Mouse (Mus musculus): Measurements from ENCODE around the gene Tmem132b. TPM values are rescaled to one million over a fixed set of nuclear protein-coding genes. Genes with fewer than 3 reads are reported as not detected.
A peak's percentile ranks its signal among the peaks of the same experiment; 100 is the strongest.

Tmem132b gene
- polyA plus RNA-seq, 1 experiment from 2014 or later: 2.7 TPM

DNA sequence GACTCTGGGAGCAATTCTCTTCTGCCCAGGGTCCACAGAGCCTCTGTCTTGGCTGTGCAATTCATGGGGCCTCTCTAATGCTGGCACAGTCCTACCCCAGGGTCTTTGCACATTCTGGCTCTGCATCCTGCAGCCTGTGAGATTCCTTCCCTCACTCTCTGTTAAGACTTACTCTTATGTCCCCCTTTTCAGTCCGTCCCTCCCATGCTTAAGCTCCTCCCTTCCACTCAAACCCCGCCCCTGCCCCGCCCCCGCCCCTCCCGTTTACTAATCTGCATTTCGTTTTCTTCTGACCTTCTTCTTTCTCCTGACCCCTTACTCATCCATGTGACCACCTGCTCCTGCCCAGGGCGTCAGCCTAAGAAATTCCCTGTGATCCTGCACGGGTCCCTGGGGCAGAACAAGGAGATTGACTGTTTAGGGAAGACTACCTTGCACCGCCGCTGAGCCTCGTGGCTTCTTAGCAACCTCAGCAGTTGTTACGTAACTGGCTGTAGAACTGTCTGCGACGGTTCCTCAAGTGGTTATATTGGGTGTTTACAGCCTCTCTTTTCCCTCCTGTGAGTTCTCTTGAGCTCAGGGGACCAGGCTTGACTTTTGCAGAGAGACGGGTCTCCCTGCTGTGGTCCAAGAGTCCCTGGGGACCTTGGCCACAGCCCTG is 10.5 kb upstream of the Tmem132b start:
- 18% methylated on average over 15 of the region's 15 CpGs for WGBS

DNA sequence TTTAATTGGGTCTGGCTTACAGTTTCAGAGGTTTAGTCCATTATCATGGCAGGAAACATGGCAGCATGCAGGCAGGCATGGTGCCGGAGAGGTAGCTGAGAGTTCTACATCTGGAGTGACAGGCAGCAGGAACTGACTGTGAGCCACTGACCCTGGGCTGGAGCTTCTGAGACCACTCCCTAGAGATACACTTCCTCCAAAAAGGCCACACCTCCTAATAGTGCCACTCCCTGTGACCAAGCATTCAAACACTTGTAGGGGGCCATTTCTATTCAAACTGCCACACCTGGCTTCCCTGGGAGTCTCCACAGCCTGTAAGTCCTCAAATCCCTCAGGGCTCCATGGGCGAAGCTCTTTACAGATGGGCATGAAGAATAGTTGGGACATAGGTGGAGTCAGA is 8.2 kb upstream of the Tmem132b start:
- 87% methylated on average over 2 of the region's 2 CpGs for WGBS
- no peak overlapping the region for H3K4me3 ChIP-seq (replicated peaks)
- no peak for ATAC-seq
- H3K4me2 ChIP-seq (replicated peaks): no peak overlapping the region
- H3K36me3 ChIP-seq: peaks cover 13% of the 10 kb centered on the region
- H3K9ac ChIP-seq (replicated peaks): no peak overlapping the region
- no peak overlapping the region for H3K27ac ChIP-seq
- no peaks in the 10 kb centered on the region for H3K4me1 ChIP-seq (replicated peaks)
- H3K27me3 ChIP-seq: peaks cover 8% of the 10 kb centered on the region
- peaks cover 7% of the 10 kb centered on the region; the same call in 1 of the 2 replicates for H3K9me3 ChIP-seq

More for the DNA sequence above, 10.5 kb upstream of the Tmem132b start:
- H3K27ac ChIP-seq: no peak overlapping the region
- no peak overlapping the region for H3K9ac ChIP-seq (replicated peaks)
- H3K36me3 ChIP-seq: peaks cover 30% of the 10 kb centered on the region
- no peaks in the 10 kb centered on the region for H3K4me1 ChIP-seq (replicated peaks)
- H3K9me3 ChIP-seq: no peaks in the 10 kb centered on the region
- no peak overlapping the region for H3K4me2 ChIP-seq (replicated peaks)
- no peak overlapping the region for H3K4me3 ChIP-seq (replicated peaks)
- no peaks in the 10 kb centered on the region for H3K27me3 ChIP-seq
- no peak for ATAC-seq

DNA sequence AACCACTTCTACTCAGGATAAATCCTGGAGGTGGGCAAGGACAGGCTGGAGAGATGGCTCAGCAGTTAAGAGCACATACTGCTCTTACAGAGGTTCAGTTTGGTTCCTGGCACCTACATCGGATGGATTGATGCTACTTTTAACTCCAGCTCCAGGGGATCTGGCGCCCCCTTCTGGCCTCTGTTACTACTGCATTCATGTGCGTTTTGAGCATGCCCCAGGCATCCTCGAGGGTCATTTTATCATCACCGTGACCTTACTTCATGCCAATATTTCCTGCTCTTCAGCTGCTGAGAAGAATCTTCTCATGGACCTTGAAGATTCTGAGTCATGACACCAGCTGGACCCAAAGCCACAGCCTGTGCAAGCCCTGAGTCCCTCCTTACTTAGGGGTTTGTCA is 6.1 kb upstream of the Tmem132b start:
- Histone ChIP-seq H3K27me3 (peaks cover 23% of the 10 kb centered on the region), H3K27ac (no peak overlapping the region), H3K9me3 (peaks cover 7% of the 10 kb centered on the region; the same call in 1 of the 2 replicates), H3K9ac (replicated peaks) (no peak overlapping the region), H3K4me1 (replicated peaks) (no peaks in the 10 kb centered on the region), H3K4me2 (replicated peaks) (no peak overlapping the region), H3K4me3 (replicated peaks) (no peak overlapping the region), H3K36me3 (peaks cover 11% of the 10 kb centered on the region)
- 62% methylated on average over 5 of the region's 5 CpGs for WGBS
- no peak for ATAC-seq

DNA sequence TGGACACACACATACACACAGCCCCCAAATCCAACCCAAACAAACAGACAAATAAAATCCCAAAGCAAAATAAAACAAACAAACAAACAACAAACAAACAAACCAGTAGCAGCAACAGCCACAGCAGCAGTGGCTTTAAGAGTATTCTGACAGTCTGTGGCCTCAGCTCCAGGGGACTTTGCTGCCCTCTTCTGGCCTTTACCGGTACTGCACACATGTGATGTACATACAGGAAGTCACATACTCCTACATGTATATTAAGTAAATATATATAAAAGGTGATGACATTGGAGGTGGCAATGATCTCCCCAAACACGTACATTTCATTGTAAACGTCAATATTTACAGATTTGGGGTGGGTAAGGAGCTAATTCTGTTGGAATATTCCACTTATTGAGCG is 5.1 kb upstream of the Tmem132b start:
- H3K4me3 ChIP-seq (replicated peaks): no peak overlapping the region
- H3K36me3 ChIP-seq: peaks cover 11% of the 10 kb centered on the region
- H3K27ac ChIP-seq: no peak overlapping the region
- WGBS: 83% methylated on average over 4 of the region's 4 CpGs
- peaks cover 3% of the 10 kb centered on the region for H3K4me1 ChIP-seq (replicated peaks)
- no peak overlapping the region for H3K9ac ChIP-seq (replicated peaks)
- H3K9me3 ChIP-seq: peaks cover 7% of the 10 kb centered on the region; the same call in 1 of the 2 replicates
- H3K27me3 ChIP-seq: peaks cover 31% of the 10 kb centered on the region
- ATAC-seq: no peak
- H3K4me2 ChIP-seq (replicated peaks): no peak overlapping the region

DNA sequence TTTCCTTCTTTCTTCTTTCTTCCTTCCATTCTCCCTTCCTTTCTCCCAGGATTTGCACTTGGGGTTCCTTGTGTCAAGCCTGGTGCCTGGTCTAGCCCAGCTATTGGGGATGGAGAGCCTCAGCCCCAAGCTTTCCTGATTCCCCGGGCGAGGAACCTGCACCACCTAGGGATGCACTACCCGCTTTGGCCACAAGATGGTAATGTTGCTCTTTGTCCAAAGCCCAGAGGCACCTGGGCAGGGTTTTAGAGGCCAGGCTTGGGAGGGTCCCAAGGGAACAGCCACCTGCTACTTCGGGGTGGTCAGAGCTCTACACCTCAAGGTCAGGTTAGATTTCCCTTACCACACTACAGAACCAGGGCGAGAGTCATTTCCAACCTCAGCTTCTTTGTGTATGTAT is 2.5 kb upstream of the Tmem132b start:
- ATAC-seq: no peak
- H3K36me3 ChIP-seq: no peaks in the 10 kb centered on the region
- no peak overlapping the region for H3K27ac ChIP-seq
- H3K4me2 ChIP-seq (replicated peaks): no peak overlapping the region
- peaks cover 54% of the 10 kb centered on the region for H3K27me3 ChIP-seq
- 4% methylated on average over 5 of the region's 5 CpGs for WGBS
- H3K4me3 ChIP-seq (replicated peaks): no peak overlapping the region
- H3K9ac ChIP-seq (replicated peaks): no peak overlapping the region
- H3K9me3 ChIP-seq: peaks cover 7% of the 10 kb centered on the region; the same call in 1 of the 2 replicates
- H3K4me1 ChIP-seq (replicated peaks): peaks cover 22% of the 10 kb centered on the region

DNA sequence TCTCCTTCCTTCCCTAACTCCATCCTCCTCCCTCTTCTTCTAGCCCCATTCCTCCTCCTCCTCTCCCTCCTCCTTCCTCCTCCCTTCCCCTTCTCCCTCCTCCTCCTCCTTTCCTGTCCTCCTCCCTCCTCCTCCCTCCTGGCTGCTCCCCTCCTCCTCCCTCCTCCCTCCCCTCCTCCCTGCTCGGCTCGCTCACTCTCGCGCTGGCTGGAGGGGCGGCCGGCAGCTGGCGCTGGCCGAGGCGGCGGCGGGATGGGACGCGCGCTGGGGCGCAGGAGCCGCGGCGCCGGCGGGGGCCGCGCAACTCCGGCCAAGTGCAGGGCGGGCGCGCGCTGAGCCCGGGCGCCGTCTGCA is 594 bp downstream of the Tmem132b start:
- no peaks in the 10 kb centered on the region for H3K9me3 ChIP-seq
- H3K9ac ChIP-seq (replicated peaks): peak overlapping the region; percentile 73
- peaks cover 81% of the 10 kb centered on the region for H3K27me3 ChIP-seq
- H3K4me1 ChIP-seq (replicated peaks): peaks cover 34% of the 10 kb centered on the region
- peak overlapping the region; percentile 65 for H3K27ac ChIP-seq
- 0% methylated on average over 30 of the region's 30 CpGs for WGBS
- H3K36me3 ChIP-seq: no peaks in the 10 kb centered on the region
- ATAC-seq: peak; percentile 64
- peak overlapping the region; percentile 59 for H3K4me3 ChIP-seq (replicated peaks)
- H3K4me2 ChIP-seq (replicated peaks): peak overlapping the region; percentile 91

DNA sequence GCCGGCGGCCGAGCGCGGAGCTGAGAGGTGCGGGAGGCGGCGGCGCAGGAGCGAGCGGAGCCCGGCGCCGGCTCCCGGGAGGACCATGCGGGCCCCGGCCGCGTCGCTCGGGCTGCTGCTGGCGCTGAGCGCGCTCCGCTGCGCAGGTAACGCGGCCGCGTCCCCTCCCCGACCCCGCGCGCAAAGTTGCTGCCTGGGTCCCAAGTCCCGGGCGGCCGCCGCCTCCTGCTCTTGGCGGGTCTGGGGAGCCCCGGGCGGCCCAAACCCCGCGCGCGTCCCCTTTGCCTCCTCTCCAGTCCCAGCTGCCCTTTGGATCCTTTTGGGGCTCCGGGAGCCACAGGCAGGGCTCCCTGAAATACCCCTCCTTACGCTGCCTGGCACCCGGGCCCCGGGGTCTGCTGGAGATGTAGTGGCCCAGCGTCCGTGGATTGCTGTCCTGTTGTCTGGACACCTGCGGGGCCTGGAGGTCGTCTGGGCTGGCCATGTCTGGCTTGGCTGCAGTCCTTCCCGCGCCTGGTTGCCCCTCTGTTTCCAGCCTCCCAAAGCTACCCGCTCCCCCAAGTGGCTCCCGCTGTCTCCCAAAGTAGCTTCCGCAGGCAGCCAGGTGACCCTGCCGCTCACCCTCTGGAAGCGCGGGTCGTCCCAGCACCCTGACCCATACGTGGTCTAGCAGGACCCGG is 1.1 kb downstream of the Tmem132b start:
- peak; percentile 62 for ATAC-seq
- no peaks in the 10 kb centered on the region for H3K9me3 ChIP-seq
- peak overlapping the region; percentile 59 for H3K4me3 ChIP-seq (replicated peaks)
- H3K4me1 ChIP-seq (replicated peaks): peaks cover 34% of the 10 kb centered on the region
- peaks cover 84% of the 10 kb centered on the region for H3K27me3 ChIP-seq
- H3K36me3 ChIP-seq: no peaks in the 10 kb centered on the region
- H3K9ac ChIP-seq (replicated peaks): peak overlapping the region; percentile 73
- peak overlapping the region; percentile 91 for H3K4me2 ChIP-seq (replicated peaks)
- peak overlapping the region; percentile 65 for H3K27ac ChIP-seq
- under 1% methylated on average over 63 of the region's 64 CpGs for WGBS

DNA sequence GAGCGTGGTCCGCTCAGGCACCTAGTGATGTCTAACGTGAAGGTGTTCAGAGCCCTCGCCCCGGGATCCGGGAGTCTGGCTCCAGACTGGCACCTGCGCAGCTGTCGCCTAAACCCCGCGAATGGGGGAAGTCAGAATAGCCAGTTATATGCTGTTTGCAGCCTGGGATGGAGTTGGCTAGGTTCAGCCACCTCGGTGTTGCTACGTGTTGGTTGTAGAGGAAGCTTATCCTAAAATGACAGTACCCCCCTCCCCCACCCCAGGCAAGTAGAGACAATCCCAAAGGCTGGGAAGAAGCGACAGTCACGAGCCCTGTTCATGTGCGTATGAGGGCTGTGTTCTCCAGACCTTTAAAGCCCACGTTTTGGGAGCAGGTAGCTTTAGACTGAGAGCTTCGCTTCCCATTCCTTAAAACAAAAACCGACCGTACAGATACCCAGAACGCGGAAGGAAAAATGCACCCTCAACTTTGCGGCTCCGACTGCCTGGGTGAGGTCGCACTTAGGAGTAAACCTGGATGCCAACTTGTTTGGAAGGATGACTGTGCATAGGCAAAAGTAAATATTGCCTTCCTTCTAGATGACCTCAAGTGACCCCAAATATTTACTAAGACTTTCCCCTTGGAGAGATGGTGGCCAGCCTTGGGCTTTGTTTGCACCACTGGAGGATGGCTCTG is 1.8 kb downstream of the Tmem132b start:
- Histone ChIP-seq H3K27me3 (peaks cover 80% of the 10 kb centered on the region), H3K9ac (replicated peaks) (peak overlapping the region; percentile 73), H3K27ac (peak overlapping the region; percentile 65), H3K4me1 (replicated peaks) (peaks cover 34% of the 10 kb centered on the region), H3K36me3 (no peaks in the 10 kb centered on the region), H3K4me2 (replicated peaks) (peak overlapping the region; percentile 91), H3K9me3 (no peaks in the 10 kb centered on the region), H3K4me3 (replicated peaks) (peak overlapping the region; percentile 59)
- ATAC-seq: no peak
- under 1% methylated on average over 24 of the region's 24 CpGs for WGBS

DNA sequence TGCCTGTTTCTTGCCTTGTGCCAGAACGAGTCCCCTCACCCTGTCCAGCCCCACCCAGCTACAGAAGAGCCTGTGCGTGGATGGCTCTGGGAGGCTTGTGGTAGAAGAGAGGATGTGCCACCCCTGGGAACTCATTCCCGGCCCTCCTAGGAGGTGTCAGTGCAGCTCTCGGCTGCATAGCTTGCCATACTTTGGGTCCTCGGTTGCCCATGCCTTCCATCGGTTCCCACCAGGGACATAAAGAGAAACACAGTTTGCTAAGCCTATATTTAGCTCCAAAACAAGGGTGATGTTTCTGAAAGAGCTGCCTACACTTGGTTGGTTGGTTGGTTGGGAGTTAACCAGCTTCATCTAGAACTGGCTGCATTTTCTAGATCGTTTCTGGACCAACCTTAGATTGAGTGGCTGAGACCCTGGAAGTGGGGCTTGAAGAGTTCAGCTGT is 2.6 kb downstream of the Tmem132b start:
- Histone ChIP-seq H3K27ac (no peak overlapping the region), H3K4me3 (replicated peaks) (peak overlapping the region; percentile 59), H3K4me1 (replicated peaks) (peaks cover 34% of the 10 kb centered on the region), H3K27me3 (peaks cover 76% of the 10 kb centered on the region), H3K4me2 (replicated peaks) (peak overlapping the region; percentile 91), H3K9me3 (no peaks in the 10 kb centered on the region), H3K9ac (replicated peaks) (peak overlapping the region; percentile 30; the same call in 1 of the 2 replicates), H3K36me3 (no peaks in the 10 kb centered on the region)
- WGBS: 10% methylated on average over 7 of the region's 7 CpGs
- no peak for ATAC-seq

DNA sequence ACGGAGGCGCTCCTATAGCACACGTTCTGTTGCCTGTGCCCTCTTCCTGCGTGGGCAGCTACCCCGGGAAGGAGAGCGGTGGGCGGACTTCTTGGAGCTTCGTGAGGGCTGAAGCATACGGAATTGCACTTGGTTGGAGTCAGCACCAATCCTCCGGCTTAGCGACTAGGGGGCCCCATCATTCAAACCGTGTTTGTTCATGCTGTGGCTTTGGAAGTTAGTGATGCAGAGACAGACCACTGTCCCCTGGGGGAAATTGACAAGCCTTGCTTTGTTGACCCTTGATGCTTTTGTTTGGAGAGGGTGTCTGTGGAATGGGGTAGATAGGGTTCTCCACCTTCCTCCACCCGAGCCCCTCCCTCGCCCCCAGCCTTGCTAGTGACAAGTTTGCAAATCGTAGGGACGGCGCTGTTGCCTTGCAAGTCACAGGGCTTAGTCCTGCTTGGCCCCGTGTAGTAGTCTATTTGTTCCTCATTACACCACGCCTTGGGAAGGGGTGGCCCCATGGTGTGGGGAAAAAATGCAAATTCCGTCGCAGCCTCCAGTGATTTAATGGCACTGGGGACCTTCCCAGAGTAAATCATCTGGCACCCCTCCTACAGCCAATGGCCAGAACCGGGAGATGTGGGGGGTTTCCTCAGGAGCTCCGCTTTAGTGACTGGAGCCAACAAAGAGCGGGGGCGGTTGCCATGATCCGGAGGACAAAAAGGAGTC is 3.2 kb downstream of the Tmem132b start:
- WGBS: under 1% methylated on average over 26 of the region's 26 CpGs
- Histone ChIP-seq H3K27ac (no peak overlapping the region), H3K9ac (replicated peaks) (0 out of 2 replicates have a peak overlapping the region, but pooled peaks have one; percentile 30), H3K4me1 (replicated peaks) (peaks cover 34% of the 10 kb centered on the region), H3K4me3 (replicated peaks) (peak overlapping the region; percentile 59), H3K4me2 (replicated peaks) (peak overlapping the region; percentile 91), H3K27me3 (peaks cover 71% of the 10 kb centered on the region), H3K36me3 (no peaks in the 10 kb centered on the region), H3K9me3 (no peaks in the 10 kb centered on the region)
- no peak for ATAC-seq

DNA sequence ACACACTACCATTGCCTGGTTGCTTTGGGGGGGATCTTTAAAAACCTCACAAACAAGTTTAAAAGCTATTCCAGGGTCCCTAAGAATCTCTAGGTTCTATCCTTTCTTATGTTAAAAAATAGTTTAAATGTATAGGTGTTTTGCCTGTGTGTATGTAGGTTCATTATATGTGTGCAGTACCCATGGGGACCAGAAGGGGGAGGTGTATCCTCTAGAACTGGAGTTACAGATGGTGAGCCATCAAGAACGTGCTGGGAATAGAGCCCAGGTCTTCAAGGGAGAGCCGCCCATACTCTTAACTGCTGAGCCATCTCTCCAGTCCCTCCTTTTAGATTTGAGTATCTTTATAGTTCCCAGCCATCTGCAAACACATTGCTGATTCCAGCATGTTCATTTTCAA is 13.5 kb downstream of the Tmem132b start:
- no peaks in the 10 kb centered on the region for H3K27me3 ChIP-seq
- no peaks in the 10 kb centered on the region for H3K36me3 ChIP-seq
- no peak overlapping the region for H3K4me3 ChIP-seq (replicated peaks)
- no peak for ATAC-seq
- no peak overlapping the region for H3K4me2 ChIP-seq (replicated peaks)
- WGBS: 92% methylated on average over 2 of the region's 2 CpGs
- no peaks in the 10 kb centered on the region for H3K9me3 ChIP-seq
- no peak overlapping the region for H3K27ac ChIP-seq
- H3K9ac ChIP-seq (replicated peaks): no peak overlapping the region
- H3K4me1 ChIP-seq (replicated peaks): peaks cover 28% of the 10 kb centered on the region
